Mouse (Mus musculus) gastrocnemius, postnatal 36 days (tissue): ENCODE data around the gene Nkiras1. TPM values are rescaled to one million over a fixed set of nuclear protein-coding genes. Genes with fewer than 3 reads are reported as not detected.
A peak's percentile ranks its signal among the peaks of the same experiment; 100 is the strongest.

ENCODE experiments used
- DNase-seq, 2 experiments: peaks; one replicate each; pipeline ENCODE4 v3.0.0; 2022
- intact Hi-C: fragments of 180-260 bp; cut with DNase I; formaldehyde crosslinking; loops from one replicate; pipeline ENCODE4 v1.15.1; 2025
- total RNA-seq, 2 experiments: library from RNA; stranded (reverse); gene quantifications; 2 replicates each; pipeline ENCODE4 v1.2.3; 2021

Gene Nkiras1
- total RNA-seq, 2 experiments from 2014 or later, result 27.7 to 31.9 TPM

DNA sequence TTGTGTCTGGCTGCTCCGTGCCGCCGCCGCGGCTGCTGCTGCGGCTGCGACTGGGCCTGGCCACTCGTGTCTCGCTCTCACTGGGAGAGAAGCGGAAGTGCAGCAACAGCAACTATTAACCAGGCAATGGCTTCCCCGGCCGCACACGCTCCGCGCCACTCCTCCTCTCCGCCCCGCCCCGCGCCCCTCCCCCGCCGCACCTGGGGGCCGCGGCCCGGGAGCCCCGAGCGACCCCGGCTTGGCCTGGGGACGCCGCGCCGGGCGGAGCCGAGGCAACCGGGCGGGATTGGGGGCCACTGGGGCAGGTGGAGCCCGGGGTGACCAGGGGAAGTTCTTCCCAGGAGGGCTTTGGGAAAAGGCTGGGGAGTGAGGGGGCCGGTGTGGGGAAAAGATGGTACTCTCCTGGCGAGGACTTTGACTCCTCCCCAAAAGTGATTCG, 60.8 kb downstream of the Nkiras1 start, which contains the start of gene Ube2e1:
TSS of gene Ube2e1 (minus strand) at position 167 of the 439 bp plus-strand sequence.
- DNase-seq, result peak; percentile 51 to 57

More for the DNA sequence above, 60.8 kb downstream of the Nkiras1 start, which contains the start of gene Ube2e1:
- intact Hi-C loops, result no loop called here

Other genes with a start within 250 kb of the Nkiras1 start
- gene Nr1d2, start 32.0 kb upstream of the Nkiras1 start, total RNA-seq, result 10 to 100 TPM; 81.7 to 94.1 TPM
- 100 to 1,000 TPM; 451 to 512 TPM for gene Rpl15, start 255 bp downstream of the Nkiras1 start, total RNA-seq
- 100 to 1,000 TPM; 105 TPM for gene Ube2e1, start 60.7 kb downstream of the Nkiras1 start, total RNA-seq